Mouse (Mus musculus) embryonic facial prominence, embryonic 14.5 days (tissue): ENCODE results near the gene Rab21. TPM values are rescaled to one million over a fixed set of nuclear protein-coding genes. Genes with fewer than 3 reads are reported as not detected.

Experiments used
- ATAC-seq: fragments of 200-750 bp; cut with Nextera tagmentation; 2 replicates; pipeline ENCODE4 v1.8.0; 2017; ENCODE audit warnings: low read depth, moderate number of reproducible peaks, moderate TSS enrichment
- DNase-seq: peaks from one replicate; pipeline ENCODE4 v3.0.0-alpha.2; 2015; ENCODE audit warnings: low spot score
- H3K27ac ChIP-seq: fragments of 300-500 bp; sonication (generic); replicated peaks from 2 replicates; pipeline ENCODE4 v1.5.1; 2014; ENCODE audit warnings: low read depth, mild to moderate bottlenecking, low read length, moderate library complexity
- H3K27me3 ChIP-seq: fragments of 300-500 bp; sonication (generic); replicated peaks from 2 replicates; pipeline ENCODE4 v1.6.1; 2014; ENCODE audit warnings: low read length; ENCODE audit not compliant: control insufficient read depth, insufficient read depth
- H3K36me3 ChIP-seq: fragments of 300-500 bp; sonication (generic); 2 replicates; pipeline ENCODE4 v1.6.1; 2014; ENCODE audit warnings: low read length, mixed read lengths; ENCODE audit not compliant: control insufficient read depth, insufficient read depth
- H3K4me1 ChIP-seq: fragments of 300-500 bp; sonication (generic); 2 replicates; pipeline ENCODE4 v1.6.1; 2014; ENCODE audit warnings: antibody characterized with exemption, low read length; ENCODE audit not compliant: control insufficient read depth, insufficient read depth
- H3K4me2 ChIP-seq: fragments of 300-500 bp; sonication (generic); 2 replicates; pipeline ENCODE4 v1.6.1; 2014; ENCODE audit warnings: low read depth, mild to moderate bottlenecking, low read length, moderate library complexity, mixed read lengths
- H3K4me3 ChIP-seq: fragments of 300-500 bp; sonication (generic); 2 replicates; pipeline ENCODE4 v1.5.1; 2014; ENCODE audit warnings: low read depth, mild to moderate bottlenecking, low read length
- H3K9ac ChIP-seq: fragments of 300-500 bp; sonication (generic); 2 replicates; pipeline ENCODE4 v1.6.1; 2014; ENCODE audit warnings: low read depth, mild to moderate bottlenecking, low read length, moderate library complexity, mixed read lengths
- H3K9me3 ChIP-seq: fragments of 300-500 bp; sonication (generic); 2 replicates; pipeline ENCODE4 v1.6.1; 2016; ENCODE audit warnings: low read length; ENCODE audit not compliant: control insufficient read depth
- WGBS: fragments of 180-500 bp; shearing (Covaris S2); extraction: QIAGEN DNeasy Blood & Tissue Kit; methylation state at CpG from one replicate; pipeline ENCODE4 v1.1.7; 2014; 5-methylcytosine and 5-hydroxymethylcytosine counted together
- polyA plus RNA-seq: library from polyadenylated mRNA; unstranded; fragments of >200 nt; fragmentation: Nextera tagmentation; extraction: Ambion mirVana; gene quantifications from 2 replicates; pipeline ENCODE4 v1.2.1, GENCODE M21; 2014

Gene Rab21
- polyA plus RNA-seq, result 7.1 and 9.4 TPM in 2 replicates

DNA sequence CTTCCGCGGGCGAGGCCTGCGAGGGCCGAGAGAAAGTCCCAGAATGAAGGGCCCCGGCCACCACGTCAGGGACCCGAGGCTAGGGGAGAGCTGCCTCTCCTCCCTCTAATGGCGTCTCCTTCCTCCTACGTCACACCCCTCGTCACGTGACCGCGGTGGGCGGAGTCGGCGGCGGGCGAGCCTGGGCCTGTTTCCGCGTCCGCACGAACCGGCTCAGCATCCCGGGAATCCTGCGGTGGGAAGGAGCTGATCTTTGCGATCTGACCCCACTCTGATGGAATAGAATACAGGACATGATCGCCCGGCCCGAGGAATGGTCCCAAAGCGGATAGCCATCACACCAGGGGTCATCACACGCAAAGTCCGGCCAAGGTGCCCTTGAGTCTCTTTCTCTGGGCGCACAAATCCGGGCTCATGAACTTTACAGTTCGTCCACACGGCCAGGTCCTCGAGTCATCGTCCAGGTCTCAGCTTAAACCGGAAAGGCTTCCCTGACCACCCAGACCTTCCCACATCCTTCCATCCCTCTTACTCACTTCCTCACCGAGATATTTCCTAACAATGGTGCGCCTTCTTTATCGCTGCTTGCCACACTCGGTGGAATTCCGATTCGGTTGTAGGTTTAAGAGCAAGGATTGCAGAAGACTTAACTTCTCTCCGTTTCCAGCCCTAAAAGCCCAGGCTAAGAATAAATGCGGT is at the start of gene Rab21:
TSS of gene Rab21 (minus strand) at position 122 of the 699 bp plus-strand sequence.
- peak within 1 kb of the TSS; percentile 94 for H3K27ac ChIP-seq

DNA sequence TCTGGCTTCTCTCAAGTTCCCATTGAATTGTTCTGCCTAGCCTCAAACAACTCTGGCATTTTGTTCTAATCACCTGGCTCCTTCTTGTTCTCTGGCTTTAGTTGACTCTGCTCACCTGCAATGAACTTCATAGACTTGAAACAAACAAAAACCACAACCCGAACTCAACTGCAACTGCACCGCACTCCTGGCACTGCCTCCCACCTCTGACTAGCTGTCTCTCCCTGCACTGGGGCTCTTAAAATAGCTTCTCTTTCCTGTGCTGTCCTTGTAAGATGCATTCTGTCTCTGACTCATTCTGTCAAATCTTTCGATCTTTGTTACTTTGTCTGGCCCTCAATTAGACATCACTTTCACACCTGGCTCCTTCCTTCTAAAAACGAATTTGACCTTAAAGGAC is 47.8 kb upstream of the Rab21 start:
- no peak for DNase-seq
- Histone ChIP-seq H3K4me2 (peak overlapping the region; percentile 62), H3K36me3 (no peaks in the 10 kb centered on the region), H3K27ac (no peak overlapping the region), H3K27me3 (no peaks in the 10 kb centered on the region), H3K4me3 (peak overlapping the region; percentile 64), H3K9me3 (no peaks in the 10 kb centered on the region), H3K9ac (peak overlapping the region; percentile 56), H3K4me1 (peaks cover 14% of the 10 kb centered on the region; the same call in 1 of the 2 replicates)
- ATAC-seq, result no peak
- WGBS, result 84% methylated on average over 4 of the region's 4 CpGs

More for the DNA sequence above, at the start of gene Rab21:
- ATAC-seq, result peak; percentile 94
- peak; percentile 94 for DNase-seq
- peak within 1 kb of the TSS; percentile 91 for H3K4me3 ChIP-seq
- peak within 1 kb of the TSS; percentile 91 for H3K9ac ChIP-seq
- no peaks in the 10 kb centered on the region for H3K36me3 ChIP-seq
- no peaks in the 10 kb centered on the region for H3K9me3 ChIP-seq
- under 1% methylated on average over 28 of the region's 48 CpGs for WGBS
- H3K27me3 ChIP-seq, result no peaks in the 10 kb centered on the region
- H3K4me2 ChIP-seq, result peak within 1 kb of the TSS; percentile 83
- H3K4me1 ChIP-seq, result peaks cover 16% of the 10 kb centered on the region; the same call in 1 of the 2 replicates

DNA sequence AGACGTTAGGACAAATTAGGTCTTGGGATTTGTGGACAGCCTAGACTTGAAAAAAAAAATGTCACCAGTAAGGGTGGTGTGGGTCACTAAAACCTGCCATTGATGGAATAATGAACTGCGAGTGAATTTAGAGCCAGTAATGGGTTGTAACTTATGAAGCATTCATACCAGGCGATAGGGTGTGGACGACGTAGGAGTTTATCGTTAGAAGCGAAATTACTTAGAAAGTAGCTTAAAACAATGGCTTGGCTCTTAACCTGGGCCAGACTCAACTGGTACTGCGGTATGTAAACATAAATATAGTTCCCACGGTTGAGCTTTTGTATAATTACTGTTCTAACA is 47.2 kb upstream of the Rab21 start:
- Histone ChIP-seq H3K9ac (peak overlapping the region; percentile 56), H3K27me3 (no peaks in the 10 kb centered on the region), H3K27ac (peak overlapping the region; percentile 92), H3K9me3 (no peaks in the 10 kb centered on the region), H3K4me2 (peak overlapping the region; percentile 62), H3K4me3 (peak overlapping the region; percentile 64), H3K36me3 (no peaks in the 10 kb centered on the region), H3K4me1 (peaks cover 14% of the 10 kb centered on the region; the same call in 1 of the 2 replicates)
- DNase-seq, result no peak
- 7% methylated on average over 9 of the region's 9 CpGs for WGBS
- peak; percentile 23 for ATAC-seq

DNA sequence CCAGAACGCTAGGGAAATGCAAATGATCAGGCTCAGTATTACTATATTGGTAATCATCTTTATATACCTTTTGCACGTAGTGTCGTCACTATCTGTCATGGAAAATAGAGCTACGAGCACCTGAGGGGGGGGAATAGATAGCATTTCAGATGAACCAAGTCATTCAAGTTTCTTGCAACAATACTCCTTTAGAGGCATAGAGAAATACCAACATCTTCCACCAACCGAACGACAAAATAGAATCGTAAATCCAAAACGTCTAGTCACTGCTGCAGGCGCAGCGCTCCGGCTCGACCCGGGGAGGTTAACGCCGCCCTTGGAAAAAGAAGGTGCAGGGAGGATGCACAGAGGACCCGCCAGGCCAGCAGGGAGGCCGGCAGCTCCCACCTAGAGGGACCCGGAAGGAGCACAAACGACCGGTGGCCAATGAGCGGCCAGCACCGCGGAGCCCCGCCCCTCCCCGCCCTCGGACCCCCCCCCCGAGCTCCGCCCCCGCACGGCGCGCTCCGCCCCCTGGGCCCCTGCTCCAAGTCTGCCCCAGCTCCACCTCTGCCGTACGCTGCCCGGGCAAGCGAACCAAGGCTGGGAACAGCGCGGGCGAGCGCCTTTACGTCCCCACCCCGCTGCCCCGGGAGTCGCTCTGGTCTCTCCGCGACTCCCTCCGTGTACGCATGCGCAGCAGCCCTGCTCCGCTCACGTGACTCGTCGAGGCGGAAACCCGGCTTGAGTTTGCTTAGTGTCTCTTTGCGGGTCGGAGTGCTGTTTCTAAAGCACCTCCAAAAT is 46.6 kb upstream of the Rab21 start, which contains the start of gene Tmem19:
TSS of gene Tmem19 (minus strand) at position 662 of the 783 bp plus-strand sequence.
- under 1% methylated on average over 40 of the region's 58 CpGs for WGBS

DNA sequence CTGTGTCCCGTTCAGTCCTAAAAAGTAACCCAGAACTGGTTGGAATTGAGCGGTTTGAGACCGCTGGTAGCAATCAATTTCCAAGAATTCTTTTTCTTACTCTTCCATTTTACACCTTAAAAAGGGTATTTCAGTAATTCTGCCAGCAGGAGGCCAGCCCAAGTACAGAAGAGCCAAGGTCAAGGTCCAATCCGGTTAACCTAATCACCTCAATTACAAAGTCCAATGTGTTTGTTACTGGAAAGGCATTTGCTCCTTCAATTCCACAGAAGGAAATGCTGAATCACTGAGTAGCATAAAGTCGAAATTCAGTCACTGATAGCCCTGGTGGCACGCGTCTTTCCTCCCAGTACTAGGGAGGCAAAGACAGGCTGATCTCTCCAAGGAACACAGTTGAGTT is 43.7 kb upstream of the Rab21 start:
- no peak for ATAC-seq
- Histone ChIP-seq H3K4me3 (no peak overlapping the region), H3K4me1 (peaks cover 14% of the 10 kb centered on the region; the same call in 1 of the 2 replicates), H3K27ac (no peak overlapping the region), H3K9me3 (no peaks in the 10 kb centered on the region), H3K27me3 (no peaks in the 10 kb centered on the region), H3K4me2 (no peak overlapping the region), H3K9ac (no peak overlapping the region), H3K36me3 (peaks cover 15% of the 10 kb centered on the region)
- DNase-seq, result no peak
- 88% methylated on average over 7 of the region's 7 CpGs for WGBS

More for the DNA sequence above, 46.6 kb upstream of the Rab21 start, which contains the start of gene Tmem19:
- Histone ChIP-seq H3K9ac (peak within 1 kb of the TSS; percentile 56), H3K27me3 (no peaks in the 10 kb centered on the region), H3K9me3 (no peaks in the 10 kb centered on the region), H3K27ac (peak within 1 kb of the TSS; percentile 92), H3K4me3 (peak within 1 kb of the TSS; percentile 64), H3K4me1 (peaks cover 14% of the 10 kb centered on the region; the same call in 1 of the 2 replicates), H3K4me2 (peak within 1 kb of the TSS; percentile 62), H3K36me3 (peaks cover 4% of the 10 kb centered on the region)
- ATAC-seq (peak; percentile 100), DNase-seq (peak; percentile 99)

DNA sequence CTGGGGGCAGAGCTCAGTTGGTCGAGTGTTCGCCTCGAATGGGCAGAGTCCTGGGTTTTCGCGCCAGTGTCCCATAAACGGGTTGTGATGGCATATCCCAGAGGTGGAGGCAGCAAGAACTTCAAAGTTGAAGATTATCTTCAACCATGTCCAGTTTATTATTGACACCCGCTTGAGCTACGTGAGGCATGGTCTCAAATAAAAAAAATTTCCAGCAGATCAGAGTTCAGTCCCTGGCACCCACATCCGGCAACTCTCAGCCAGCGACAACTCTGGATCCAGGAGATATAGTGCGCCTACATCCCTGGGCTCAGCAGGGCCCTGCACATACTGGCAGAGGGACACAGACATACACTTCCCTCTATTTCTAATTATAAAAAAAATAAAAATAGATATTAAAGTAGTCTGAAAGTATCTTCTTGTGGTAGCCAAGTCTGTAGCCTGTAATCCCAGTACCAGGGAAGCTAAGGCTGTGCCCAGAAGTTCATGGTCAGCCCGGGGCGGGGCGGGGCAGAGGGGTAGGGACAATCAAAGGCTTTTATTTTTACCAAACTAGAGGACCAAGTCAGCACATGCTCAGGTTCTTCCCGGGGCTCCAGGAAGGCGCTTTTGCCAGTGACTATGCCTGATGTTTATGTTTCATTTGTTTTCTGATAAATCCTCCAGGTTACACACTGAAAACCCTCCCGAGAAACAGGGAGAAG is 43.0 kb upstream of the Rab21 start:
- no peak for DNase-seq
- Histone ChIP-seq H3K9ac (no peak overlapping the region), H3K9me3 (no peaks in the 10 kb centered on the region), H3K4me3 (no peak overlapping the region), H3K27ac (no peak overlapping the region), H3K4me1 (peaks cover 14% of the 10 kb centered on the region; the same call in 1 of the 2 replicates), H3K36me3 (peaks cover 15% of the 10 kb centered on the region), H3K27me3 (no peaks in the 10 kb centered on the region), H3K4me2 (no peak overlapping the region)
- no peak for ATAC-seq
- WGBS, result 92% methylated on average over 17 of the region's 17 CpGs

DNA sequence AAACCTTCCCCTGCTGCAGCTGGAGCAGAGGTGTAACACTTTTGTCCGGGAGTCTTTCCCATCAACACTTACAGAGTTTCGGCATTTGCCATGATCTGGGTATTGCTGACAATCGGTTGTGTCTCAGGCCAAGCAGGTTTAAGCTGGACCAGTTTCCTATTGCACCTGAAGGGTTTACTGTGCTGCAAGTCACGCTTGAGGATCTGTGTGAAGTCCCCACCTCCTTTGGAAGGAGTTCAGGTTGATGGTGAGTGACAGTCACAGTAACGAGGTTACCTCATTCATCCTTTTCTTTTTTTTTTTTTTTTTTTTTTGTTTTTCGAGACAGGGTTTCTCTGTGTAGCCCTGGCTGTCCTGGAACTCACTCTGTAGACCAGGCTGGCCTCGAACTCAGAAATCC is 40.7 kb upstream of the Rab21 start:
- 83% methylated on average over 5 of the region's 7 CpGs for WGBS
- Histone ChIP-seq H3K9ac (no peak overlapping the region), H3K9me3 (no peaks in the 10 kb centered on the region), H3K4me3 (no peak overlapping the region), H3K36me3 (peaks cover 15% of the 10 kb centered on the region), H3K4me1 (peaks cover 2% of the 10 kb centered on the region; the same call in 1 of the 2 replicates), H3K4me2 (no peak overlapping the region), H3K27me3 (no peaks in the 10 kb centered on the region), H3K27ac (no peak overlapping the region)
- no peak for ATAC-seq
- no peak for DNase-seq

DNA sequence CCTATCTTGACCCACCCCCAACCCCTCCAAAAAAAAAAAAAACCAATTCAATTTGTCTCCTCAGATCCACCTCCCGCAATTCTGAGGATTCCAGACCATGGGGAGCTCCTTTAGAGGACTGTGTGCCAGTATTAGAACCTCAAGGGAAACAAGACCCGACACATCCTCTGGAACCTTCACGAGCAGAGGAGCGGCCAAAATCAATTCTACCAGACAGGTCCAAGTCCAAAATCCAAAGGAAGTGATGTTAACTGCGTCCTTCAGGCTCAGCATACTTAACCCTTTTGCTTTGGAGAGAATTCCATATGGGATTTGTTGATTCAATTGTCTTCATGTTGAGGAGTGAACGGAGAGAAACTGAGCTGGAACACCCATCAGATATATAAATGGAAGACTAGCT is 39.6 kb upstream of the Rab21 start:
- H3K4me2 ChIP-seq, result no peak overlapping the region
- H3K27ac ChIP-seq, result no peak overlapping the region
- 89% methylated on average over 6 of the region's 6 CpGs for WGBS
- no peak overlapping the region for H3K9ac ChIP-seq
- H3K27me3 ChIP-seq, result no peaks in the 10 kb centered on the region
- H3K4me1 ChIP-seq, result no peaks in the 10 kb centered on the region
- DNase-seq (no peak), ATAC-seq (no peak)
- H3K9me3 ChIP-seq, result no peaks in the 10 kb centered on the region
- no peak overlapping the region for H3K4me3 ChIP-seq
- peaks cover 15% of the 10 kb centered on the region for H3K36me3 ChIP-seq
